Mouse (Mus musculus) thymus, postnatal 36 days (tissue): Measurements from ENCODE around the gene Olfr1350.
"Not testable (repeated sequence)": the region's sequence is repeated elsewhere in the genome, so short reads cannot be mapped to it uniquely, and the experiment has no call there.

ENCODE experiments used
- DNase-seq, 2 experiments: peaks; one replicate each; pipeline ENCODE4 v3.0.0; 2022; ENCODE audit warnings: mixed read lengths in 2 of 2

Gene Olfr1350

DNA sequence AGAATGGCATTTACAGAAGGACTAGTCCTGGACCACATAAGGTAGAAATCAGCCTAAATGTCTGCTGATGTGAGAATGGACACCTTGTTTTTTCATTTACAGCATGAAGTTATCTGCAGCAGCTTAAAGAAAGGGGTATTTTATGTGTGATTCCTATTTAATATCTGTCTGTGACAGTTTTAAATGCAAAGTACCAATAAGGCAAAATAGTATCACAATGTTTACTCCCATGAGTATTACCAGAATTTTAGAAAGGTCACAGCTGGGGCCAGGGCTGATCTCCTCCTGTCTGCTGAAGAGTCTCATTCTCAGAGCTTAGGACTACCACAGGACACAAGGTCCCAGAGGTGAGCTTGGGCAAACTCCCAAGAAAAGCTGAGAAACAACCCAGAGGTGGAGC, at the start of gene Olfr1350:
Olfr1350 (plus strand) TSS at position 301 of the 400 bp plus-strand sequence.
- DNase-seq, result no peak

DNA sequence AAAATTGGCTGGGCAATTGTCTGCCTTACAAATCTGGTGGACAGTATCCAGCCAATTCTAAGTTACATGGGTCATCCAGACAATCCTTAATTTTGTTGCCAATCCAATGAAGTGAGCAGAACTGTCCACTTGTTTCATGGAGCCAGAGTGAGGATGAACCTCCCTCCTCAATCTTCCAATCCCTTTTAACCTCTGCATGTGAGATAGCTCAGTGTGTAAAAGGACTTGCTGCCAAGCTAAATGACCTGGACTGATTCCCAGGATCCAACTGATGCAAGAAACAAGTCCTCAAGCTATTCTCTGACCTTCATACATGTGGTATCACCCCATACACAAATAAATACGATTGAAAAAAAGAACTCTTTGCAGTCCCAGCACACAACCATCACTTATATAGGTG, 43.0 kb upstream of the Olfr1350 start:
- DNase-seq, result no peak

DNA sequence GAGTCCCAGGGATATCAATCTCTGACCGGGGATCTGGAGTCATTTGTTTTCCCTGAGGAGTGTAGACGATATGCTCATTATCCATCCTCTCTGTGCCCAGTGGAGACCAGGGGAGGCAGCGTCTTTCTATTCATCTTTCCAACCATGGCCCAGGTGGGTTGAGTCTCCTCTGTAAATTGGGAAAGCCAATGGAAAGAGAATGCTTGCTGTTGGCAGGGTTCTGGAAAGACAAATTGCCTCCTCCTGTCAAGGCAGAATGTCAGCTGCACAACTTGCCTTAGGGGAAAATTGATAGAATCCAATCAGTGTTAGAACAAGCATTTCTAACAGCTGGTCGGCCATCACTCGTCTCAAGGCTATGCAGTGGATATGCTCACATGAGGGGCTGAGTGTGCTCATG, 41.8 kb upstream of the Olfr1350 start, which contains the start of gene Olfr1349:
Olfr1349 (minus strand) TSS at position 101 of the 400 bp plus-strand sequence.
- no peak for DNase-seq

DNA sequence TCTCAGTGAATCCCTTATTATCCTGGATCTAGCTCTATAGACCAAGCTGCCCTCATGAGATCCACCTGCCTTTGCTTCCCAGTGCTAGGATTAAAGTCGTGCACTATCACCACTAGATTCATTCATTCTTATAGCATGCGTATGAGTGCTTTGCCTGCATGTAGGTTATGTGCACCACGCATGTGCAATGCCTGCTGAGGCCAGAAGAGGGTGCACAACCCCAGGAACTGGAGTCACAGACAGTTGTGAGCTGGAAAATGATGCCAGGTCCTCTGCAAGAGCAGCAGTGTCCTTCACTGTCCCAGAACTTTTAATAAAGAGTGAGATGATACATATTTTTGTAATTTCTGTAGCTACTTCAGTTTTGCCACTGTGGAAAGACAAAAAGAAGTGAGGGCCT, 39.6 kb upstream of the Olfr1350 start:
- no peak for DNase-seq

DNA sequence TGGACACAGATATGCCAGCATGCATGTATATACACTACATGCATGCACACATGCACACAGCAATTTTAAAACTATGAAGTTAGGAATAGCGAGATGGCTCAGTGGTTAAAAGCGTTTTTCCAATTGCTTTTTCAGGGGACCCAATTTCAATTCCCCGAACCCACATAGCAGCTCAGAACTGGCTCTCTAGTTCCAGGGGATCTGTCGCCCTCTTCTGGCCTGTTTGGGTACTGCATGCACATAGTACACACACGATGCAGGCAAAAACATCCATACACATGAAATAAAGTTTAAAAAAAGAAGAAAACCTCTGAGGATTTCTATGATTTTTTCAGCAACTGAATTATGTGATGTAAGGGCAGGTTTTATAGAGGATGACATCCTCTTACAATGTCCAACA, 38.5 kb upstream of the Olfr1350 start:
- DNase-seq, result no peak

DNA sequence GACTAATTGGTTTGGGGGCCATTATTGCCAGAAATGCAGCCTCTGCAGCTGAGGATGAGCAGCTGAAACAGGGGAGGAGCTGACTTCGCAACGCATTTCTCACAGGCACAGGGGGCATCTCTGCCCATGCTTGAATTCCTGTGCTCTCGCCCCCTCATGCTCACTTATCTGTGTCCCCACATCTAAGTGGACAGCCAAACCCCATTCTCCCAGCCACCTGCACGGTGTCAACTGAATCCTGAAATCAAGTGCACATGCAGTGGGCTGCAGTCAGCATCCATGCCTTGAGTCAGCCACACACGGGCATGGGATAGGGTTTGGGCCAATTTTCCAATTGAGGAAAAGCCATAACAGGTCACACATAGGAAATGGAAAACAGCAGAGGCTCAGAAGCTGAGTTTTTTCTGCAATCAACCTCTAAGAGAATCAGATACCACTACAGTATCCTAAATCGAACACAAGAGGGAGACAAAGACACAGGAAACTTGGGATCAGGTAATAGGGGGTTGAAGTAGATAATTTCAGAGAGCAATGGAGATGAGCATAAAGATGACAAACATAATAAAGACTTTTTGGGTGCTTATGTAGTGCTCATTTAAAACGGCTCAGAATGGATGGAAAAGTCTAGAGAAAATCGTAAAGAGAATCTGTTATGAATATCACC, 21.6 kb downstream of the Olfr1350 start:
- DNase-seq, result no peak

DNA sequence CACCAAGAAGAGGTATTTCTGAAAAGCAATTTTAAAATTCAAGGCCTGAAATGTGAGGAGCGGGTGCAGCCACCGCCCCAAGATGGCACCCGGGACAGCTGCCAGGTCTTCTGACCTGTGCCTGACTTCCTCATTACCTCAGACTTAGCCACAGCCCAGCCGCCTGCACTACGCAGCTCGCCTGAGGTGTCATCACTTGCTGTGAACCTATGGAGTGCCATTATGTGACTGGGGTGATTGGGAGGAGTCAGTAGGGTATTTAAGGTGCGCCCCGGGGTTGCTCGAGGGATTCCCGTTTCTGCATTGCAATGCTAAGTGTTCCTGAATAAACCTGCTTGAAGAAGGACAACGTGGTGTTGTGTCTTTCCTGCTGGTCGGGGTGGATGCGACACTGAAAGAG, 24.1 kb downstream of the Olfr1350 start:
- not testable (repeated sequence) for DNase-seq

DNA sequence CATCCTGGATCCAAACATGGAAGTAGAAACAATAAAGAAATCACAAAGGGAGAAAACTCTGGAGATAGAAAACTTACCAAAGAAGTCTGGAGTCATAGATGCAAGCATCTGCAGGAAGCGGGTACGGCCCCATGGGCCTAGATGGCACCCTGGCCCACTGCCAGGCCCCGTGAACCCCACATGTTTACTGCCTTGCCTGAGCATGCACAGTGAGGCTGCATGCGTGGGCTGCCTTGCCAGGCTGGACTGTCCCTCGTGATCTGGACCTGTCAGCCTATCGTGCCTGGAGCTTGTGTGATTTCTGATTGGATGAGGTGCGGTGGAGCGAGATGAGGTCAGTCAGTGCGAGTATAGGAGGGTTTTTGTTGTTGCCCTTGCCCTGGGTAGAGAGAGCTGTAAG, 38.7 kb downstream of the Olfr1350 start:
- no peak for DNase-seq
